Mouse (Mus musculus): ENCODE results near the gene Larp1.

GRCm38 (mm10) chr11:58093021-58093528 lies 84.2 kb downstream of the Larp1 start, which contains the start of gene Gm12248:
- no peak for TF ChIP-seq POLR2A (IDR thresholded peaks at IDR 0.05; ENCODE audit: control insufficient read depth, extremely low read depth, insufficient read depth, low read length, poor library complexity)
- no peak for TF ChIP-seq CTCF (IDR thresholded peaks at IDR 0.05; ENCODE audit: borderline replicate concordance, control insufficient read depth, extremely low read depth, insufficient read depth, low read length, poor library complexity)

All from thymus, adult 2 months (tissue).